16 mouse cellular contexts compared by ENCODE assay signal in genomic region chr5:103769701-103770100, GRCm38 (mm10).
DNase-seq lines count a peak whose midpoint lies in the region; ATAC-seq and TF ChIP-seq lines count a peak whose summit lies in the region.
"Had no signal": no experiment of that assay in that cellular context is flagged by ENCODE, and none has a peak within 500 bp of the region (broad histone marks: within the 10 kb centered on the region; RNA-seq: fewer than 3 reads in every experiment).

No protein-coding gene starts in this region.

- no peak overlapping the region for H3K9ac ChIP-seq in heart, embryonic 16.5 days (ENCODE audit: low read length)
- peak overlapping the region; percentile 23 for H3K9ac ChIP-seq in liver, embryonic 16.5 days (ENCODE audit: low read depth, low read length)
- H3K9ac ChIP-seq: forebrain, embryonic 15.5 days; hindbrain, embryonic 13.5 days; intestine, embryonic 15.5 days; midbrain, embryonic 15.5 days had no signal

- intact Hi-C loops in gastrocnemius, adult 2 months (cut with DNase I): loop anchor here (2.0 kb wide), 1 partner anchor 13 kb away; no protein-coding TSS in a partner anchor
- intact Hi-C loops in left cerebral cortex, postnatal 36 days (cut with DNase I): no loop called here

- peak overlapping the region; percentile 83 for H3K27ac ChIP-seq in gastrocnemius, adult 2 months
- H3K27ac ChIP-seq in heart, embryonic 16.5 days (ENCODE audit: low read length): peak overlapping the region; percentile 47
- peak overlapping the region; percentile 78 for H3K27ac ChIP-seq in liver, embryonic 16.5 days (ENCODE audit: low read length)
- H3K27ac ChIP-seq: forebrain, embryonic 15.5 days; hindbrain, embryonic 13.5 days; intestine, embryonic 15.5 days; limb, embryonic 10.5 days; midbrain, embryonic 15.5 days had no signal

- peaks cover 4% of the 10 kb centered on the region; the same call in 1 of the 2 replicates for H3K9me3 ChIP-seq in heart, embryonic 16.5 days (replicated peaks; ENCODE audit: control insufficient read depth, low read length)
- H3K9me3 ChIP-seq in liver, embryonic 16.5 days (replicated peaks; ENCODE audit: control insufficient read depth, low read length): peaks cover 4% of the 10 kb centered on the region
- H3K9me3 ChIP-seq: intestine, embryonic 15.5 days; midbrain, embryonic 15.5 days had no signal

- H3K27me3 ChIP-seq in heart, embryonic 16.5 days (ENCODE audit: control insufficient read depth, insufficient read depth, low read length): no peaks in the 10 kb centered on the region
- H3K27me3 ChIP-seq in liver, embryonic 16.5 days (ENCODE audit: control insufficient read depth, insufficient read depth, low read depth, low read length): no peaks in the 10 kb centered on the region
- H3K27me3 ChIP-seq: forebrain, embryonic 15.5 days; hindbrain, embryonic 13.5 days; intestine, embryonic 15.5 days; megakaryocyte, embryonic 14.5 days; midbrain, embryonic 15.5 days had no signal

- DNase-seq in gastrocnemius, adult 2 months: peak; percentile 5
- no peak for DNase-seq in gastrocnemius, adult 18-20 months (ENCODE audit: low spot score)
- no peak for DNase-seq in heart, postnatal 4 days
- no peak for DNase-seq in layer of hippocampus, postnatal 10 days (ENCODE audit: low spot score in 2 of 2)
- DNase-seq in left cerebral cortex, postnatal 36 days (ENCODE audit: low spot score in 2 of 2): no peak
- DNase-seq: cerebellum, adult 9-11 months had no signal

- H3K36me3 ChIP-seq in heart, embryonic 16.5 days (ENCODE audit: control insufficient read depth, insufficient read depth): peaks cover 6% of the 10 kb centered on the region
- H3K36me3 ChIP-seq in liver, embryonic 16.5 days (ENCODE audit: control insufficient read depth, insufficient read depth): peaks cover 15% of the 10 kb centered on the region
- H3K36me3 ChIP-seq: forebrain, embryonic 15.5 days; hindbrain, embryonic 13.5 days; midbrain, embryonic 15.5 days had no signal

- no peak for TF ChIP-seq CTCF in gastrocnemius, adult 2 months (IDR thresholded peaks at IDR 0.05)

- no peak overlapping the region for H3K4me3 ChIP-seq in gastrocnemius, adult 2 months
- no peak overlapping the region for H3K4me3 ChIP-seq in heart, embryonic 16.5 days (ENCODE audit: low read length)
- H3K4me3 ChIP-seq in liver, embryonic 16.5 days (ENCODE audit: low read depth, low read length): peak overlapping the region; percentile 37
- H3K4me3 ChIP-seq: forebrain, embryonic 15.5 days; hindbrain, embryonic 13.5 days; intestine, embryonic 15.5 days; limb, embryonic 10.5 days; megakaryocyte, embryonic 14.5 days; midbrain, embryonic 15.5 days; myocyte had no signal

- peaks cover 44% of the 10 kb centered on the region for H3K4me1 ChIP-seq in heart, embryonic 16.5 days (ENCODE audit: control insufficient read depth, insufficient read depth, low read length)
- H3K4me1 ChIP-seq in liver, embryonic 16.5 days (ENCODE audit: control insufficient read depth, low read depth, low read length): peaks cover 82% of the 10 kb centered on the region

- 51% methylated on average over 9 of the region's 9 CpGs for WGBS in heart, embryonic 16.5 days
- WGBS in liver, embryonic 16.5 days (ENCODE audit: insufficient replicate concordance): 30% methylated on average over 9 of the region's 9 CpGs

- ATAC-seq in heart, embryonic 16.5 days (replicated peaks; ENCODE audit: extremely low read depth, insufficient read depth, low FRiP score): no peak
- 0 out of 2 replicates have a peak, but pooled peaks have one; percentile 37 for ATAC-seq in erythroid progenitor cell, adult 5-6 weeks (replicated peaks; ENCODE audit: low FRiP score, poor library complexity, severe bottlenecking)
- peak; percentile 72 for ATAC-seq in liver, embryonic 16.5 days (ENCODE audit: low read depth)
- ATAC-seq: forebrain, embryonic 15.5 days; intestine, embryonic 15.5 days; midbrain, embryonic 15.5 days had no signal

- H3K4me2 ChIP-seq in heart, embryonic 16.5 days (ENCODE audit: low read depth, low read length): no peak overlapping the region
- H3K4me2 ChIP-seq in liver, embryonic 16.5 days (ENCODE audit: low read depth, low read length): peak overlapping the region; percentile 58
- H3K4me2 ChIP-seq: forebrain, embryonic 15.5 days; hindbrain, embryonic 13.5 days; intestine, embryonic 15.5 days; midbrain, embryonic 15.5 days had no signal
